Mouse (Mus musculus): ENCODE results near the gene Sbno2.

- TF ChIP-seq CTCF (IDR thresholded peaks at IDR 0.05; ENCODE audit: low read depth) = no peak
- TF ChIP-seq EP300 (IDR thresholded peaks at IDR 0.05; ENCODE audit: low read depth) = no peak
Observed at GRCm38 (mm10) chr10:80072623-80073489, 32.5 kb downstream of the Sbno2 start.
